Mouse (Mus musculus): ENCODE measurements around the gene AC131692.1.

- TF ChIP-seq USF1 (IDR thresholded peaks at IDR 0.05; ENCODE audit: low read depth, low read length), result no peak
- TF ChIP-seq POLR2A (IDR thresholded peaks at IDR 0.05; ENCODE audit: control insufficient read depth in 1 of 2, insufficient read depth in 1 of 2, low read depth in 1 of 2, low read length in 2 of 2, poor library complexity in 1 of 2), result no peak
- no peak for TF ChIP-seq CTCF (IDR thresholded peaks at IDR 0.05 in 2 of 3, conservative IDR thresholded peaks at IDR 0.05 in 1 of 3; ENCODE audit: control insufficient read depth in 1 of 3, insufficient read depth in 1 of 3, low read depth in 2 of 3, low read length in 3 of 3, poor library complexity in 1 of 3, severe bottlenecking in 1 of 3)
- TF ChIP-seq MAFK (IDR thresholded peaks at IDR 0.05; ENCODE audit: borderline replicate concordance, low read depth, low read length), result no peak
Measured at GRCm38 (mm10) chr19:6071261-6071660, 23.0 kb upstream of the AC131692.1 start.
